Mouse (Mus musculus) CH12.LX (cell line): ENCODE data around the gene Zmynd8. TPM values are rescaled to one million over a fixed set of nuclear protein-coding genes. Genes with fewer than 3 reads are reported as not detected.

Source experiments
- DNase-seq: peaks from one replicate; pipeline ENCODE4 v3.0.0-alpha.2; 2013; ENCODE audit errors: extremely low read depth
- H3K27ac ChIP-seq: 2 replicates; pipeline ENCODE4 v1.5.1; 2012; ENCODE audit warnings: low read depth, mild to moderate bottlenecking, control low read depth, moderate library complexity; ENCODE audit not compliant: insufficient read depth
- H3K27me3 ChIP-seq: replicated peaks from 2 replicates; pipeline ENCODE3; 2012; ENCODE audit warnings: inconsistent platforms
- H3K36me3 ChIP-seq, 2 experiments: replicated peaks in 1 of 2; 2 replicates each; pipeline versions ENCODE3 to v1.6.1; 2012; ENCODE audit warnings: inconsistent platforms in 1 of 2, low read length in 1 of 2, mild to moderate bottlenecking in 1 of 2, mixed read lengths in 1 of 2, moderate library complexity in 1 of 2; ENCODE audit not compliant: control insufficient read depth in 1 of 2, insufficient read depth in 1 of 2
- H3K4me1 ChIP-seq, 2 experiments: 2 replicates each; pipeline ENCODE4 v1.6.1; 2012; ENCODE audit warnings: inconsistent platforms in 1 of 2, moderate library complexity in 1 of 2; ENCODE audit not compliant: insufficient read depth in 2 of 2, control insufficient read depth in 1 of 2
- H3K4me2 ChIP-seq: 2 replicates; pipeline ENCODE4 v1.6.1; 2012; ENCODE audit warnings: low read depth, mild to moderate bottlenecking, control low read depth; ENCODE audit not compliant: poor library complexity, insufficient read depth, severe bottlenecking
- H3K4me3 ChIP-seq, 3 experiments: fragments of 150-350 bp in 1 of 3; sonication (generic) in 1 of 3; replicated peaks in 1 of 3; 2 replicates each; pipeline versions ENCODE3 to v1.5.1; 2011 to 2012; ENCODE audit warnings: low read depth in 2 of 3, low read length in 2 of 3, mild to moderate bottlenecking in 2 of 3, moderate library complexity in 2 of 3, control low read depth in 1 of 3, improper control_type of control experiment in 1 of 3, inconsistent platforms in 1 of 3, mixed read lengths in 1 of 3; ENCODE audit not compliant: poor library complexity in 1 of 3
- H3K79me2 ChIP-seq: replicated peaks from 2 replicates; pipeline ENCODE4 v1.6.1; 2012; ENCODE audit warnings: mild to moderate bottlenecking, moderate library complexity; ENCODE audit not compliant: control insufficient read depth, poor library complexity, insufficient read depth, severe bottlenecking; ENCODE audit errors: extremely low read depth
- H3K9ac ChIP-seq: 2 replicates; pipeline ENCODE4 v1.6.1; 2012; ENCODE audit warnings: low read depth, mild to moderate bottlenecking, control low read depth, moderate library complexity; ENCODE audit not compliant: insufficient read depth
- H3K9me3 ChIP-seq: replicated peaks from 2 replicates; pipeline ENCODE3; 2012; ENCODE audit warnings: low read length, inconsistent platforms, mixed read lengths
- BHLHE40 ChIP-seq: IDR thresholded peaks from 2 replicates; pipeline ENCODE4 v1.6.1; 2011; ENCODE audit warnings: mild to moderate bottlenecking, low read depth, low read length, improper control_type of control experiment
- CHD1 ChIP-seq: IDR thresholded peaks from 2 replicates; pipeline ENCODE4 v1.6.1; 2012; ENCODE audit warnings: low read depth, low read length, improper control_type of control experiment, inconsistent platforms
- CTCF ChIP-seq, 2 experiments: IDR thresholded peaks in 1 of 2; conservative IDR thresholded peaks in 1 of 2; 2 replicates each; pipeline ENCODE4 v1.5.1; 2011 to 2012; ENCODE audit warnings: low read depth in 2 of 2, low read length in 2 of 2, improper control_type of control experiment in 1 of 2, inconsistent platforms in 1 of 2, mild to moderate bottlenecking in 1 of 2, moderate library complexity in 1 of 2
- E2F4 ChIP-seq: IDR thresholded peaks from 2 replicates; pipeline ENCODE4 v1.6.1; 2011; ENCODE audit warnings: low read depth, low read length, improper control_type of control experiment; ENCODE audit not compliant: insufficient replicate concordance
- ELF1 ChIP-seq: IDR thresholded peaks from 2 replicates; pipeline ENCODE4 v1.6.1; 2014; ENCODE audit warnings: low read depth, mild to moderate bottlenecking, inconsistent platforms, low read length, improper control_type of control experiment
- EP300 ChIP-seq: IDR thresholded peaks from 2 replicates; pipeline ENCODE4 v1.6.1; 2011; ENCODE audit warnings: low read length, improper control_type of control experiment
- GABPA ChIP-seq: IDR thresholded peaks from 2 replicates; pipeline ENCODE4 v1.6.1; 2012; ENCODE audit warnings: low read depth, low read length, improper control_type of control experiment, inconsistent platforms; ENCODE audit not compliant: insufficient replicate concordance
- HCFC1 ChIP-seq: IDR thresholded peaks from 2 replicates; pipeline ENCODE4 v1.6.1; 2012; ENCODE audit warnings: low read depth, mild to moderate bottlenecking, inconsistent platforms, low read length, improper control_type of control experiment
- IRF4 ChIP-seq: IDR thresholded peaks from 2 replicates; pipeline ENCODE4 v1.6.1; 2014; ENCODE audit warnings: low read depth, mild to moderate bottlenecking, inconsistent platforms, low read length, improper control_type of control experiment
- JUN ChIP-seq: IDR thresholded peaks from 2 replicates; pipeline ENCODE4 v1.6.1; 2011; ENCODE audit warnings: low read depth, mild to moderate bottlenecking, low read length, improper control_type of control experiment, moderate library complexity; ENCODE audit not compliant: insufficient read depth
- KAT2A ChIP-seq: IDR thresholded peaks from 2 replicates; pipeline ENCODE4 v1.6.1; 2012; ENCODE audit warnings: low read length, improper control_type of control experiment, inconsistent platforms; ENCODE audit not compliant: insufficient replicate concordance
- MAZ ChIP-seq: IDR thresholded peaks from 2 replicates; pipeline ENCODE4 v1.6.1; 2012; ENCODE audit warnings: low read depth, mild to moderate bottlenecking, inconsistent platforms, low read length, improper control_type of control experiment, moderate library complexity
- MEF2A ChIP-seq: IDR thresholded peaks from 2 replicates; pipeline ENCODE4 v1.6.1; 2014; ENCODE audit warnings: low read depth, mild to moderate bottlenecking, inconsistent platforms, low read length, improper control_type of control experiment, borderline replicate concordance
- MXI1 ChIP-seq: IDR thresholded peaks from 2 replicates; pipeline ENCODE4 v1.6.1; 2011; ENCODE audit warnings: mild to moderate bottlenecking, low read depth, low read length, improper control_type of control experiment
- NELFE ChIP-seq: IDR thresholded peaks from 2 replicates; pipeline ENCODE4 v1.6.1; 2011; ENCODE audit warnings: low read depth, low read length, improper control_type of control experiment
- POLR2AphosphoS2 ChIP-seq: IDR thresholded peaks from 2 replicates; pipeline ENCODE4 v1.6.1; 2011; ENCODE audit warnings: low read depth, low read length, improper control_type of control experiment
- RAD21 ChIP-seq: IDR thresholded peaks from 2 replicates; pipeline ENCODE4 v1.6.1; 2011; ENCODE audit warnings: low read depth, mild to moderate bottlenecking, low read length, improper control_type of control experiment, moderate library complexity
- RCOR1 ChIP-seq: conservative IDR thresholded peaks from 2 replicates; pipeline ENCODE4 v1.6.1; 2012; ENCODE audit warnings: low read depth, mild to moderate bottlenecking, inconsistent platforms, low read length, improper control_type of control experiment
- SIN3A ChIP-seq: IDR thresholded peaks from 2 replicates; pipeline ENCODE4 v1.6.1; 2012; ENCODE audit warnings: low read length, improper control_type of control experiment, inconsistent platforms
- SMC3 ChIP-seq: IDR thresholded peaks from 2 replicates; pipeline ENCODE4 v1.6.1; 2011; ENCODE audit warnings: low read depth, low read length, improper control_type of control experiment
- TBP ChIP-seq: conservative IDR thresholded peaks from 2 replicates; pipeline ENCODE4 v1.6.1; 2011; ENCODE audit warnings: low read depth, low read length, improper control_type of control experiment
- USF2 ChIP-seq: conservative IDR thresholded peaks from 2 replicates; pipeline ENCODE4 v1.6.1; 2011; ENCODE audit warnings: low read depth, low read length, improper control_type of control experiment
- ZC3H11A ChIP-seq: IDR thresholded peaks from 2 replicates; pipeline ENCODE4 v1.6.1; 2012; ENCODE audit warnings: low read depth, mild to moderate bottlenecking, inconsistent platforms, low read length, improper control_type of control experiment
- ZMIZ1 ChIP-seq: IDR thresholded peaks from 2 replicates; pipeline ENCODE4 v1.6.1; 2012; ENCODE audit warnings: low read depth, mild to moderate bottlenecking, inconsistent platforms, low read length, improper control_type of control experiment
- ZNF384 ChIP-seq: IDR thresholded peaks from 2 replicates; pipeline ENCODE4 v1.6.1; 2012; ENCODE audit warnings: low read depth, low read length, improper control_type of control experiment, inconsistent platforms
- dilution Hi-C: fragments of 300-500 bp; cut with MboI; formaldehyde crosslinking; loops from 2 replicates; pipeline ENCODE4 v1.14.3; 2020; ENCODE audit warnings: low sequenced_read_pairs; ENCODE audit not compliant: extremely low pct_unique_long_range_greater_than_20kb, extremely low pct_ligation_motif_present
- in situ Hi-C: fragments of 300-500 bp; cut with MboI; formaldehyde crosslinking; loops from 3 replicates; pipeline ENCODE4 v1.14.3; 2019; ENCODE audit warnings: low sequenced_read_pairs, low pct_ligation_motif_present, low pct_unique_long_range_greater_than_20kb, mixed read lengths
- polyA plus RNA-seq: library from polyadenylated mRNA; unstranded; fragments of >175 nt; gene quantifications from 2 replicates; pipeline ENCODE4 v1.2.1, GENCODE M21; 2012; ENCODE audit warnings: low read depth; ENCODE audit not compliant: insufficient read length
- total RNA-seq, 2 experiments: library from RNA; depleted of rRNA; stranded (reverse); fragments of 300-350 nt in 1 of 2; fragments of >200 nt in 1 of 2; gene quantifications; 2 replicates each; pipeline ENCODE4 v1.2.3; 2012 to 2014

The Zmynd8 gene
- total and polyA plus RNA-seq, 3 experiments: 33.6 to 84.5 (median 35.1) TPM

- H3K27me3 ChIP-seq: no peaks in the 10 kb centered on the region
- in situ Hi-C loops (no loop called here), dilution Hi-C loops (no loop called here)
- H3K79me2 ChIP-seq: no peaks in the 10 kb centered on the region
- H3K4me2 ChIP-seq: 0 out of 2 replicates have a peak overlapping the region, but pooled peaks have one; percentile 24
- TF ChIP-seq NELFE: no peak
- no peak for TF ChIP-seq ELF1
- TF ChIP-seq RCOR1: no peak
- no peak for TF ChIP-seq GABPA
- no peak for TF ChIP-seq EP300
- TF ChIP-seq SMC3: no peak
- TF ChIP-seq RAD21: no peak
- no peak for TF ChIP-seq HCFC1
- TF ChIP-seq MEF2A: no peak
- TF ChIP-seq USF2: no peak
- no peak for TF ChIP-seq TBP
- TF ChIP-seq CHD1: no peak
- no peak for TF ChIP-seq BHLHE40
- peaks cover 27 to 57% of the 10 kb centered on the region in 2 experiments for H3K4me1 ChIP-seq
- peak overlapping the region; percentile 43; the same call in 1 of the 2 replicates for H3K27ac ChIP-seq
- no peak overlapping the region for H3K4me3 ChIP-seq
- no peak for DNase-seq
- no peaks in the 10 kb centered on the region for H3K9me3 ChIP-seq
- no peaks in the 10 kb centered on the region for H3K36me3 ChIP-seq
- no peak overlapping the region for H3K9ac ChIP-seq
Measured at GRCm38 (mm10) chr2:165893232-165893631, 5.6 kb downstream of the Zmynd8 start.

DNA sequence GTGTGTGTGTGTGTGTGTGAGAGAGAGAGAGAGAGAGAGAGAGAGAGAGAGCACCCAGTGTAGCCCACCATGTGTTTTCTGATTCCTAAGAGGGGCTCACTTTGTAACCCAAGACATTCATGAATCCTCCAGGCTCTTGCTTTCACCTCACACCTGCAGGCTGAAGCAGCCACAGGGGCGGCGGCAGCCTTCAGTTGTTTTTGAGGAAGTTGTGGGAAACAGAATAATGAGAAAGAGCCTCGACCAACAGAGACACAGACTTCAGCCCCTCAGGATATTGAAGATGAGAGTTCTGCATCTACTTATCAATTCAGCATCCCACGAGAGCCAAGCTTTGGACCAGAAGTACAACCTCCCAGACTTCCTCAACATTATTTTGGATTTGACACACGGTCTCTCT is 6.2 kb downstream of the Zmynd8 start:
- DNase-seq: peak; percentile 57
- Histone ChIP-seq H3K9ac (no peak overlapping the region), H3K4me1 (peaks cover 30 to 63% of the 10 kb centered on the region in 2 experiments), H3K27ac (peak overlapping the region; percentile 43; the same call in 1 of the 2 replicates), H3K9me3 (no peaks in the 10 kb centered on the region), H3K36me3 (no peaks in the 10 kb centered on the region), H3K79me2 (no peaks in the 10 kb centered on the region), H3K27me3 (no peaks in the 10 kb centered on the region), H3K4me3 (no peak overlapping the region), H3K4me2 (0 out of 2 replicates have a peak overlapping the region, but pooled peaks have one; percentile 24)
- dilution Hi-C loops (no loop called here), in situ Hi-C loops (no loop called here)
- TF ChIP-seq RAD21 (no peak), CHD1 (no peak), ZNF384 (no peak), KAT2A (no peak), IRF4 (no peak), POLR2AphosphoS2 (no peak), SIN3A (no peak), ZC3H11A (no peak), TBP (no peak), MAZ (no peak), SMC3 (no peak), MEF2A (no peak), ZMIZ1 (no peak), JUN (no peak), MXI1 (no peak), BHLHE40 (no peak), CTCF (conservative IDR thresholded peaks at IDR 0.05 in 1 of 2, IDR thresholded peaks at IDR 0.05 in 1 of 2; ENCODE audit: low read depth in 2 of 2, low read length in 2 of 2) (no peak), E2F4 (no peak), HCFC1 (no peak)
